Mouse (Mus musculus) cerebellum, adult 2 months (tissue): ENCODE measurements around the gene Zfp13. TPM values are rescaled to one million over a fixed set of nuclear protein-coding genes. Genes with fewer than 3 reads are reported as not detected.
"Not testable (repeated sequence)": the region's sequence is repeated elsewhere in the genome, so short reads cannot be mapped to it uniquely, and the experiment has no call there.

Source experiments
- DNase-seq, 2 experiments: peaks; one replicate each; pipeline ENCODE4 v3.0.0; 2021
- H3K27ac ChIP-seq: fragments of 200-500 bp; 2 replicates; pipeline ENCODE4 v1.5.1; 2012; ENCODE audit warnings: low read length, control low read depth, inconsistent platforms; ENCODE audit not compliant: insufficient read depth
- H3K27me3 ChIP-seq: fragments of 200-500 bp; 2 replicates; pipeline ENCODE4 v1.6.1; 2012; ENCODE audit warnings: inconsistent platforms, mild to moderate bottlenecking, low read length, moderate library complexity; ENCODE audit not compliant: control insufficient read depth, insufficient read depth
- H3K4me1 ChIP-seq: fragments of 200-500 bp; 2 replicates; pipeline ENCODE4 v1.6.1; 2011; ENCODE audit warnings: low read length; ENCODE audit not compliant: control insufficient read depth, insufficient read depth
- H3K4me3 ChIP-seq: fragments of 200-500 bp; replicated peaks from 2 replicates; pipeline ENCODE3; 2011; ENCODE audit warnings: mild to moderate bottlenecking, low read depth, low read length, control low read depth; ENCODE audit not compliant: insufficient read depth
- CTCF ChIP-seq: fragments of 200-500 bp; IDR thresholded peaks from 2 replicates; pipeline ENCODE4 v1.5.1; 2011; ENCODE audit warnings: low read depth, mild to moderate bottlenecking, control low read depth, low read length, moderate library complexity, borderline replicate concordance; ENCODE audit not compliant: insufficient read depth
- POLR2A ChIP-seq: fragments of 200-500 bp; IDR thresholded peaks from 2 replicates; pipeline ENCODE4 v1.6.1; 2011; ENCODE audit warnings: low read length, control low read depth, borderline replicate concordance; ENCODE audit not compliant: insufficient read depth
- WGBS: fragments of 180-500 bp; shearing (Covaris S2); methylation state at CpG from one replicate; pipeline ENCODE4 v1.1.7; 2018; 5-methylcytosine and 5-hydroxymethylcytosine counted together
- polyA plus RNA-seq: library from polyadenylated mRNA; depleted of rRNA; stranded (reverse); fragments of >200 nt; gene quantifications from 2 replicates; pipeline ENCODE4 v1.2.3, GENCODE M21; 2012

Zfp13 gene
- polyA plus RNA-seq, 1 experiment: 27.2 TPM

- no peak overlapping the region for H3K4me3 ChIP-seq
Measured at GRCm38 (mm10) chr17:23540605-23541475, 58.4 kb downstream of the Zfp13 start.

GRCm38 (mm10) chr17:23540106-23540505 is 59.2 kb downstream of the Zfp13 start:
- H3K27ac ChIP-seq: no peak overlapping the region
- H3K4me1 ChIP-seq: no peaks in the 10 kb centered on the region; the same call in 1 of the 2 replicates
- no peak for DNase-seq
- no peak for TF ChIP-seq CTCF
- TF ChIP-seq POLR2A: no peak
- H3K27me3 ChIP-seq: no peaks in the 10 kb centered on the region; the same call in 1 of the 2 replicates
- 37% methylated on average over 3 of the region's 3 CpGs for WGBS
- H3K4me3 ChIP-seq: no peak overlapping the region

More at GRCm38 (mm10) chr17:23540605-23541475, 58.4 kb downstream of the Zfp13 start:
- TF ChIP-seq POLR2A: no peak
- TF ChIP-seq CTCF: no peak
- Histone ChIP-seq H3K27ac (no peak overlapping the region), H3K27me3 (no peaks in the 10 kb centered on the region; the same call in 1 of the 2 replicates), H3K4me1 (no peaks in the 10 kb centered on the region; the same call in 1 of the 2 replicates)
- 32% methylated on average over 31 of the region's 31 CpGs for WGBS
- no peak for DNase-seq

- no peak for DNase-seq
- H3K27me3 ChIP-seq: no peaks in the 10 kb centered on the region; the same call in 1 of the 2 replicates
- WGBS: 84% methylated on average over 5 of the region's 5 CpGs
- H3K4me3 ChIP-seq: no peak overlapping the region
- no peak overlapping the region for H3K27ac ChIP-seq
- no peaks in the 10 kb centered on the region; the same call in 1 of the 2 replicates for H3K4me1 ChIP-seq
- no peak for TF ChIP-seq POLR2A
- TF ChIP-seq CTCF: no peak
Measured at GRCm38 (mm10) chr17:23539608-23540007, 59.7 kb downstream of the Zfp13 start.

GRCm38 (mm10) chr17:23538299-23539015 is 60.8 kb downstream of the Zfp13 start:
- Histone ChIP-seq H3K27ac (no peak overlapping the region), H3K4me1 (no peaks in the 10 kb centered on the region; the same call in 1 of the 2 replicates), H3K27me3 (no peaks in the 10 kb centered on the region; the same call in 1 of the 2 replicates), H3K4me3 (no peak overlapping the region)
- DNase-seq: no peak
- 13% methylated on average over 21 of the region's 21 CpGs for WGBS
- no peak for TF ChIP-seq CTCF
- TF ChIP-seq POLR2A: no peak

- TF ChIP-seq CTCF: no peak
- TF ChIP-seq POLR2A: no peak
- Histone ChIP-seq H3K4me3 (no peak overlapping the region), H3K27ac (no peak overlapping the region), H3K27me3 (no peaks in the 10 kb centered on the region; the same call in 1 of the 2 replicates), H3K4me1 (no peaks in the 10 kb centered on the region; the same call in 1 of the 2 replicates)
- WGBS: 5% methylated on average over 27 of the region's 27 CpGs
- no peak for DNase-seq
Measured at GRCm38 (mm10) chr17:23537554-23538255, 61.6 kb downstream of the Zfp13 start.

- not testable (repeated sequence) for DNase-seq, H3K4me1 ChIP-seq, H3K27ac ChIP-seq, H3K27me3 ChIP-seq, H3K4me3 ChIP-seq
- WGBS: 2% methylated on average over 17 of the region's 29 CpGs
Measured at GRCm38 (mm10) chr17:23535046-23535788, 64.1 kb downstream of the Zfp13 start.

- DNase-seq, H3K27me3 ChIP-seq, H3K4me3 ChIP-seq, H3K4me1 ChIP-seq, H3K27ac ChIP-seq: not testable (repeated sequence)
- 7% methylated on average over 11 of the region's 23 CpGs for WGBS
Measured at GRCm38 (mm10) chr17:23533591-23534490, 65.4 kb downstream of the Zfp13 start.

GRCm38 (mm10) chr17:23531408-23531807 is 67.9 kb downstream of the Zfp13 start:
- 27% methylated on average over 1 of the region's 1 CpGs for WGBS
- H3K27me3 ChIP-seq, H3K4me3 ChIP-seq, DNase-seq, H3K4me1 ChIP-seq, H3K27ac ChIP-seq: not testable (repeated sequence)
